Mouse (Mus musculus): ENCODE data around the gene Stard13.

GRCm38 (mm10) chr5:151165381-151166016 is 68.1 kb downstream of the Stard13 start:
- TF ChIP-seq CTCF (IDR thresholded peaks at IDR 0.05; ENCODE audit: insufficient read depth, low read length) (no peak), POLR2A (IDR thresholded peaks at IDR 0.05; ENCODE audit: borderline replicate concordance, extremely low read depth, low read depth, low read length) (no peak)
